Mouse (Mus musculus): ENCODE results near the gene Zfp688. TPM values are rescaled to one million over a fixed set of nuclear protein-coding genes. Genes with fewer than 3 reads are reported as not detected.

The Zfp688 gene
- 14.0 and 16.3 TPM in 2 replicates for polyA plus RNA-seq (2012; rRNA removed)

DNA sequence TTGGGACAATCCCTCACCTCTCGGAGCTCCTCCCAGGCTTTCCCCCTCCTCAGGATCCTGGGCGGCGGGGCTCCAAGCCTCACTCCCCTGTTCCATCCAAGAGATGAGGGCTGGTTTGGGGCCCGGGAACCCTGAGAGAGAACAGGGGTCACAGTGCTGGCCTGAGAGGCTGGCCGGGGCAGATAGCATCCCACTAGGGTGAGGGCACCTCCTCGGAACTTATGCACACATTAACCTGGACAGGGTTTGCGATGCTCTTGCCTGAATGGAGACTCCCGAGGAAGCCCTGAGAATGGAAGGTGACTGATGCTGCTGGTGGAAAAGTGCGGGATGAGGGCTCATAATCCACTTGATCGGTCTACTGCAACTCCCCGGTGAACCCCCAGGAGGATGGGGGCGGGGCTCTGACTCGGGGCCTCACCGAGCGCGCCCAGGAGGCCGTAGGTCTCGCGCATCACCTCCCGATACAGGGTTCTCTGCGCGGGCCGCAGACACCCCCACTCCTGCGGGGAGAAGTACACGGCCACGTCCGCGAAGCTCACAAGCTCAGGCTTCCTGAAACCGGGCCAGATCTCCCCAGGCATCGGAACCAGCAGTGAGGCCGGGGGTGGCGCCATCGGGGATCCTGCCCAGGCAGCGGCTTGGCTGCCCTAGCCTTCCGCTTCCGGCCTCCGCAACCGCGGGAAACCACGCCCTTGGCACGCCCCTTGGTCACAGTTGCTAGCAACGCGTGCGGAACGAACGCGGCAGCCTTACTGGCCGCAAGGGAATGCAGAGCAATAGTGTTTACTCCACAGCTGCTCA is at the start of gene Zfp688:
Gene Zfp688, minus strand, starts transcription at position 681 of the 804 bp plus-strand sequence.

DNA sequence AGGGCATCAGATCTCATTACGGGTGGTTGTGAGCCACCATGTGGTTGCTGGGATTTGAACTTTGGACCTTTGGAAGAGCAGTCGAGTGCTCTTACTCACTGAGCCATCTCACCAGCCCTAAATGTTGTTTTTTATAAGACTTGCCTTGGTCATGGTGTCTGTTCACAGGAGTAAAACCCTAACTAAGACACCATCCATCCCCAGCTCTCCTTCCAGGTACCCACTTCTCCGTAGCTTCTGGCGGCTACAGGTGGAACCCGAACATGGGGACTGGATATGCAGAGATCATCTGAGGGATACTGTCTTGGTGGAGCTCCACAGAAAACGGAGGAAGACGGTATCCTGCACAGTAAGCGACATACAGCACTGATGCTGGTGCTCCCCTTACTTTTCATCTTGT is 37.4 kb upstream of the Zfp688 start, which contains the start of gene Prr14:
Gene Prr14, plus strand, starts transcription at position 301 of the 400 bp plus-strand sequence.

DNA sequence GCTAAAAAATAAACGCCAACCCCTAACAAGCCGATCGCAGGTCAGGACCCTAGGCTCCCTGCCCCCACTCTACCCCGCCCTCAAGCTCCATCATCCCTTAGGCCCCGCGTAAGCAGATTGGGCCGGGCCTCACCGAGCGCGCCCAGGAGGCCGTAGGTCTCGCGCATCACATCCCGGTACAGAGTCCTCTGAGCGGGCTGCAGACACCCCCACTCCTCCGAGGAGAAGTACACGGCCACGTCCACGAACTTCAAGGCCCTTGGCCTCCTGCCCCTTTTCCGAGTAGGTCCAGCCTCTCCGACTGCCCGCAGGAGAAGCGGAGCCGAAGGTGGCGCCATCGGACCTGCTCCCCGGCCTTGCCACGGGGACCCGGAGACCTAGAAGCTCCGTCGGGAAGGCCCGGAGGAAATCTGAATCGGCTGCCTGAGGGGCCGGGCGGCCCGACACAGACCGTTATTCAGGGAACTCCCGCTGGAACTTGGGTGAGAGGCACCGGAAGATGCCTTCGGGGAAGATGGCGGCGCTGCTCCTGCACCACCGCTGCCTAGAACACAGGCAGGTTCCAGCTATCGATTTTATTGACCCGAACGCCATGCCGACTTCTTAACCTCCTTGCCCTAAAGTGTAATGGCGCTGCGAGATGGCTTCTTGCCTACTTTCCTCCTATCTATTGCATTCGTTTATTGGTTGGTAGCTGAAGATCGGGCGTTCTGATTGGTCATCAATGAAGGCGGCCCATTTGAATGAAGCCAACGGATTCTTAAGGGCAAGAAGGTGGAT is 26.8 kb upstream of the Zfp688 start, which contains the start of gene Zfp689:
Gene Zfp689, minus strand, starts transcription at position 638 of the 780 bp plus-strand sequence.

DNA sequence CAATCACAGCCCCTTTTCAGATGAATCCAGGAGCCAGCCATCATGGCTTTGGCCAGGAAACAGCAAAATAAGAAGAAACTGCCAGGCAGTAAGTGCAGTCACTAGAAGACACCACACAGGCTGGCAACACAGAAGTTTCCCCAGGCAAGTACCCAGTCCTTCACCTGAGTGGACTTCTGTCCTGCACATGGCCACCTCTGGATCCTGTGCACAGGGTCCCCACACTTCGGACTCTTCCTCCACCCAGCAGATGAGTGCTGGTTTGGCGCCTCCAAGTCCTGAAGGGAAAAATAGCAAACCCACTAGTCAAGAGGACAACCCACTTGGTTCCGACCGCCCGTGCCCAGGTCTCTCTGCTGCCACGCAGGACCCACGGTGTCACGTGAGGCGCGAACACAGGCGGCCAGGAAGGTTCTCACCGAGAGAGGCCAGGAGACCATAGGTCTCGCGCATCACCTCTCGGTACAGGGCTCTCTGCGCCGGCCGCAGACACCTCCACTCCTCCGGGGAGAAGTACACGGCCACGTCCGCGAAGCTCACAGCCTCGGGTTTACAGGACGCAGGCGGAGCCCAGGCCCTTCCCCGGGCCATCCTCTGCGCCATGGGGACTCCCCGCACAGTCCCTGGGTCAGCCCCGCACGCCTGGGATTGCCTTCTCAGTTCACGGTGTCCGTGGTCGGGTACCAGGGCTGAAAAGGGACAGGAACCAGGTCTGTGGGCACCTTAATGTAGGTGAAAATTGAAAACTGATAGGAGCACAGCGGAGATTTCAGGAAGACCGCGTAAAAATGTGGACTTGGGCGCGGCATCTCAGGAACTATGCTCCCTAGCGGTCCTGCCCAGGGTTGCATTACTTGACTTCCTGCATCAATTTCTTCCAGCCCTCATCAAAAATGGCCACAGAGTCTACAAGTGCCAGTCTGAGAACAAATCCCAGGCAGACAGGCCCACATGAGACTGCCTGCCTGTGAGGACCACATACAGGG is 15.6 kb downstream of the Zfp688 start, which contains the start of gene Zfp764:
Gene Zfp764, minus strand, starts transcription at position 821 of the 986 bp plus-strand sequence.

DNA sequence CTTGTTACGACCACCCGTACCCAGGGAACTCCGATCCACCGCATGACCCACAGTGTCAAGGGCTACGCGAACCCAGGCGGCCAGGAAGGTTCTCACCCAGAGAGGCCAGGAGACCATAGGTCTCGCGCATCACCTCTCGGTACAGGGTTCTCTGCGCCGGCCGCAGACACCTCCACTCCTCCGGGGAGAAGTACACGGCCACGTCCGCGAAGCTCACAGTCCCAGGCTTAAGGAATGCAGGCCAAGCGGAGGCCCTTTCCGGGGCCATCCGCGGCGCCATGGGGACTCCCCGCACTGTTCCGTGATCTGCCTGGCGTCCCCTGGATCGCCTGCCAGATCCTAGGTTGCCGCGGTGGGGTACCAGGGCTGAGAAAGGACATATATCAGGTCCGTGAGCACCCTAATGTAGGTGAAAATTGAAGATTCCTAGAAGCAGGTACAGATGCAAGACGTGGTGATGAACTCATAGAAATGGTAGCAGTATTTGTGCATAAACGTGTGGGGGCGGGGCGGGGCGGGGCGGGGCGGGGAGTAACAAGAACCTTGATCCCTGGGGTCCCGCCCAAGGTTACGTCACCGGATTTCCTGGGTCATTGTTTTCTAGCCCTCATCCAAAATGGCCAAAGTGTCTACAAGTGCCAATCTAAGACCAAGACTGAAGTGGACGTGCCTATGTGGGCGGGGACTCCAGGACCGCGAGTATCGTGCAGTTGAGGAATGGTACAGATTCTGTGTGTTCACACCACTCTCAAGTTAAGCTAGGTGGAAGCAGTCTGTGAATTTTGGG is 28.5 kb downstream of the Zfp688 start, which contains the start of gene E430018J23Rik:
Gene E430018J23Rik, minus strand, starts transcription at position 473 of the 787 bp plus-strand sequence.

DNA sequence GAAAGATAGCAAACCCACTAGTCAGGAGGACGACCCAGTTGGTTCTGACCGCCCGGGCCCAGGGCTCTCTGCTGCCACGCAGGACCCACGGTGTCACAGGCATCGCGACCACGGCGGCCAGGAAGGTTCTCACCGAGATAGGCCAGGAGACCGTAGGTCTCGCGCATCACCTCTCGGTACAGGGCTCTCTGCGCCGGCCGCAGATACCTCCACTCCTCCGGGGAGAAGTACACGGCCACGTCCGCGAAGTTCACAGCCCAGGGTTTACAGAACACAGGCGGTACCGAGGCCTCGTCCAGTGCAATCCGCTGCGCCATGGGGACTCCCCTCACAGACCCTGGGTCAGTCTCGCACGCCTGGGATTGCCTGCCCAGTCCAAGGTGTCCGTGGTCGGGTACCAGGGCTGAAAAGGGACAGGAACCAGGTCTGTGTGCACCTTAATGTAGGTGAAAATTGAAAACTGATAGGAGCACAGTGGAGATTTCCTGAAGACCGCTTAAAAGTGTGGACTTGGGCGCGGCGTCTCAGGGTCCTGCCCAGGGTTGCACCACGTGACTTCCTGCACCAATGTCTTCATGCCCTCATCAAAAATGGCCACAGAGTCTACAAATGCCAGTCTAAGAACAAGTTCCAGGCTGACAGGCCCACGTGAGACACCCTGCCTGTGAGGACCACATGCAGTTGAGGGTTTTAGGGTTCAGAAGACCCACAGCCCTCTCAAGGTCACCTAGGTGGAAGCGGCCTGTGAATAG is 35.1 kb downstream of the Zfp688 start, which contains the start of gene 9130019O22Rik:
Gene 9130019O22Rik, minus strand, starts transcription at position 526 of the 752 bp plus-strand sequence.

DNA sequence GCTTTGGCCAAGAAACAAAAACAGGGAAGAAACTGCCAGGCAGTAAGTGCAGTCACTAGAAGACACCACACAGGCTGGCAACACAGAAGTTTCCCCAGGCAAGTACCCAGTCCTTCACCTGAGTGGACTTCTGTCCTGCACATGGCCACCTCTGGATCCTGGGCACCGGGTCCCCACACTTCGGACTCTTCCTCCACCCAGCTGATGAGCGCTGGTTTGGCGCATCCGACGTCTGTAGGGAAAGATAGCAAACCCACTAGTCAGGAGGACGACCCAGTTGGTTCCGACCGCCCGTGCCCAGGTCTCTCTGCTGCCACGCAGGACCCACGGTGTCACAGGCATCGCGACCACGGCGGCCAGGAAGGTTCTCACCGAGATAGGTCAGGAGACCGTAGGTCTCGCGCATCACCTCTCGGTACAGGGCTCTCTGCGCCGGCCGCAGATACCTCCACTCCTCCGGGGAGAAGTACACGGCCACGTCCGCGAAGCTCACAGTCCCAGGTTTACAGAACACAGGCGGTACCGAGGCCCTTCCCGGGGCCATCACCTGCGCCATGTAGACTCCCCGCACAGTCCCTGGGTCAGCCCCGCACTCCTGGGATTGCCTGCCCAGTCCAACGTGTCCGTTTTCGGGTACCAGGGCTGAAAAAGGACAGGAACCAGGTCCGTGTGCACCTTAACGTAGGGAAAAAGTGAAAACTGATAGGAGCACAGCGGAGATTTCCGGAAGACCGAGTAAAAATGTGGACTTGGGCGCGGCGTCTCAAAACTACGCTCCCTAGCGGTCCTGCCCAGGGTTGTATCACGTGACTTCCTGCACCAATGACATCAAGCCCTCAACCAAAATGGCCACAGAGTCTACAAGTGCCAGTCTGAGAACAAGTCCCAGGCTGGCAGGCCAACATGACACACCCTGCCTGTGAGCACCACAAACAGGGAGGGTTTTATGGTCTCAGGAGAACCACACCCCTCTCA is 46.3 kb downstream of the Zfp688 start, which contains the start of gene Zfp747:
Gene Zfp747, minus strand, starts transcription at position 780 of the 975 bp plus-strand sequence.

Other genes with a start within 250 kb of the Zfp688 start
- 5.5 and 6.6 TPM in 2 replicates for gene Cd2bp2, start 226.0 kb downstream of the Zfp688 start, polyA plus RNA-seq (2012; rRNA removed)
- gene Tbc1d10b, start 213.6 kb downstream of the Zfp688 start, polyA plus RNA-seq (2012; rRNA removed): 20.0 and 23.0 TPM in 2 replicates
- 11.3 and 23.7 TPM in 2 replicates for gene Mylpf, start 213.2 kb downstream of the Zfp688 start, polyA plus RNA-seq (2012; rRNA removed)
- 5.6 and 6.3 TPM in 2 replicates for gene Zfp553, start 189.0 kb downstream of the Zfp688 start, polyA plus RNA-seq (2012; rRNA removed)
- 4.9 and 7.9 TPM in 2 replicates for gene Sept1, start 188.9 kb downstream of the Zfp688 start, polyA plus RNA-seq (2012; rRNA removed)
- gene Zfp771, start 177.8 kb downstream of the Zfp688 start, polyA plus RNA-seq (2012; rRNA removed): 57.0 and 157 TPM in 2 replicates
- gene Dctpp1, start 161.4 kb downstream of the Zfp688 start, polyA plus RNA-seq (2012; rRNA removed): 31.4 and 39.4 TPM in 2 replicates
- 9.4 and 16.9 TPM in 2 replicates for gene Sephs2, start 148.0 kb downstream of the Zfp688 start, polyA plus RNA-seq (2012; rRNA removed)
- 1.0 and 1.3 TPM in 2 replicates for gene Itgal, start 125.8 kb downstream of the Zfp688 start, polyA plus RNA-seq (2012; rRNA removed)
- 18.3 and 25.5 TPM in 2 replicates for gene Zfp768, start 76.5 kb downstream of the Zfp688 start, polyA plus RNA-seq (2012; rRNA removed)
- 3.3 and 4.0 TPM in 2 replicates for gene Zfp747, start 46.0 kb downstream of the Zfp688 start, polyA plus RNA-seq (2012; rRNA removed)
- gene 9130019O22Rik, start 34.9 kb downstream of the Zfp688 start, polyA plus RNA-seq (2012; rRNA removed): 1.2 and 1.4 TPM in 2 replicates
- gene E430018J23Rik, start 28.4 kb downstream of the Zfp688 start, polyA plus RNA-seq (2012; rRNA removed): 2.8 and 3.5 TPM in 2 replicates
- 2.2 and 2.6 TPM in 2 replicates for gene Zfp764, start 15.2 kb downstream of the Zfp688 start, polyA plus RNA-seq (2012; rRNA removed)
- gene Zfp689, start 27.1 kb upstream of the Zfp688 start, polyA plus RNA-seq (2012; rRNA removed): 1.6 and 1.9 TPM in 2 replicates
- gene Prr14, start 37.5 kb upstream of the Zfp688 start, polyA plus RNA-seq (2012; rRNA removed): 33.3 and 47.2 TPM in 2 replicates
- 20.3 and 21.3 TPM in 2 replicates for gene Fbrs, start 57.1 kb upstream of the Zfp688 start, polyA plus RNA-seq (2012; rRNA removed)
- 5.6 and 8.6 TPM in 2 replicates for gene Srcap, start 89.9 kb upstream of the Zfp688 start, polyA plus RNA-seq (2012; rRNA removed)
- 5.0 and 5.1 TPM in 2 replicates for gene Gm42715, start 97.5 kb upstream of the Zfp688 start, polyA plus RNA-seq (2012; rRNA removed)
- 2.9 and 4.0 TPM in 2 replicates for gene Tmem265, start 139.3 kb upstream of the Zfp688 start, polyA plus RNA-seq (2012; rRNA removed)
- gene Phkg2, start 151.3 kb upstream of the Zfp688 start, polyA plus RNA-seq (2012; rRNA removed): 20.4 and 20.7 TPM in 2 replicates
- gene Ccdc189, start 166.5 kb upstream of the Zfp688 start, polyA plus RNA-seq (2012; rRNA removed): 1.3 and 1.7 TPM in 2 replicates
- 8.0 and 9.1 TPM in 2 replicates for gene Rnf40, start 166.7 kb upstream of the Zfp688 start, polyA plus RNA-seq (2012; rRNA removed)
- gene Zfp629, start 193.7 kb upstream of the Zfp688 start, polyA plus RNA-seq (2012; rRNA removed): 2.6 and 3.5 TPM in 2 replicates